Mouse (Mus musculus): ENCODE data around the gene Mctp1. TPM values are rescaled to one million over a fixed set of nuclear protein-coding genes. Genes with fewer than 3 reads are reported as not detected.
"Not testable (repeated sequence)": the region's sequence is repeated elsewhere in the genome, so short reads cannot be mapped to it uniquely, and the experiment has no call there.

Mctp1 gene
- polyA plus RNA-seq, 1 experiment from 2014 or later = 0.57 TPM

DNA sequence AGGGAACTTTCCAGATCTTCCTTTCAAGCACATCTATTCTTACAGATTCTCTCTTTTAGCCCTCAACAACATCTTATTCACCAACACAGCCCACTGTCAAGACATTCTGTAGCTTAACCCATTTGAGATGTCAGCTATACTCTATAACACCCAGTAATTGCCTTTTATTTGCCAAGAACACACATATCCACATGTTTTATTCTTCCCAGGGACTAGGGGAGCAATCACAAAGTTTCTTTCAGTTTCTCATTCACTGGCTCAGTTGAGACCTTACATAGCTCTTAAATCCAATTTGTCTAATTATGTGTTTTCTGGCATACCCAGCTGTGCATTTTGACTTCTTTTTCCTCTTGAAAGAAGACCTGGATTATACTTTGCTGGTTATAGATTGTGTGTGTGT lies 508.7 kb downstream of the Mctp1 start:
- Histone ChIP-seq H3K36me3 (no peaks in the 10 kb centered on the region), H3K4me1 (replicated peaks) (no peaks in the 10 kb centered on the region), H3K27me3 (no peaks in the 10 kb centered on the region), H3K27ac (no peak overlapping the region), H3K9me3 (replicated peaks) (no peaks in the 10 kb centered on the region), H3K4me2 (no peak overlapping the region), H3K9ac (no peak overlapping the region), H3K4me3 (no peak overlapping the region)
- ATAC-seq (replicated peaks; ENCODE audit: insufficient number of reproducible peaks, insufficient read depth, low FRiP score, low read depth) = no peak

DNA sequence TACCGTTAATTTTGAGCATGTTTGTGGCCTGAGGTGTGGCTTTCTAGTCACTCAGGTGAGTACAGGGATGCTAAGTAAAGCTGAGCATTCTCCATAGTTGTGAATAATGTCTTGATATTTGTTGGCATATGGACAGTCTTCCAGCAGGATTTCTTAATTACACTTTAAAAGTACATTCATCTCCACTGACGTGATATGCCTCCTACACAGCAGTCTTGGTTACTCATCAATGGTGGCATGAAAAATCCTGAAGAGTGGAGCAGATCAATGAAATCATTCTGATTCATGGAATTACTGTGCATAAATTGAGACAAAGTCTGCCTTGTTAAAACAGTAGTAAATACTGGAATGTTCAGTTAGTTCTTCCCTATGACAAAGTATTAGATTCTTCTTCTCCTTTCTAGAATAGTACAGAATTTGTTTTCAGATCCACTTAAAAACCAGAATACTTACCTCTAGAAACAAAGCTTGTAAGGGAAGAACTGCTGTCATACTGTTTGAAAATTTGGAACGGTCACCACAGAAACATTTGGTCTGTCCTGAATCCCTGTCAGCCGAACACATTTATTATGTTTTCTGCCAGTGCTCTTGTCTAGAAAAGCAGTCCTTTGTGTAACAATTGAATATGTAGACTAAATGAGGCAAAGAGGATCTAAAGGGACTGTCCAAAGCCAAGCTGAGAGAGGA lies 511.6 kb downstream of the Mctp1 start:
- ATAC-seq (replicated peaks; ENCODE audit: insufficient number of reproducible peaks, insufficient read depth, low FRiP score, low read depth) = no peak
- no peaks in the 10 kb centered on the region for H3K36me3 ChIP-seq
- no peaks in the 10 kb centered on the region for H3K4me1 ChIP-seq (replicated peaks)
- H3K27ac ChIP-seq = no peak overlapping the region
- no peak overlapping the region for H3K4me2 ChIP-seq
- WGBS = 73% methylated on average over 4 of the region's 4 CpGs
- H3K27me3 ChIP-seq = no peaks in the 10 kb centered on the region
- H3K4me3 ChIP-seq = no peak overlapping the region
- no peaks in the 10 kb centered on the region for H3K9me3 ChIP-seq (replicated peaks)
- no peak overlapping the region for H3K9ac ChIP-seq

DNA sequence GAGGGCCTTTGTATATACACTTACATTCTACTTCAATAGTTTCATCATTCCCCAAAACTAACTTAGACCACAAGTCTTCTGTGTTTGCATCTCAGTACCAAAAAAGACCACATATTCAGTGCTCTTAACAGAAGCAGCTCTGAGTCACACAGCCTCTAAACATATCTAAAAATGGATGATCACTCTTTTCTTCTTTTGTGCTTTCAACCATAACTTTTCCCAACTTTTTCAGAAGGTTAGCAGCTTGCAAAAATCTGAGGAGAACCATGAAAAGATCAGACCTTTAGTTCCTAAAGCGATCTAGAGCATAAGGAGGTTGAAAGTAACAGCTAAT lies 512.1 kb downstream of the Mctp1 start:
- Histone ChIP-seq H3K4me1 (replicated peaks) (no peaks in the 10 kb centered on the region), H3K9me3 (replicated peaks) (no peaks in the 10 kb centered on the region), H3K36me3 (no peaks in the 10 kb centered on the region), H3K27me3 (no peaks in the 10 kb centered on the region), H3K9ac (no peak overlapping the region), H3K4me3 (no peak overlapping the region), H3K4me2 (no peak overlapping the region), H3K27ac (no peak overlapping the region)
- 77% methylated on average over 1 of the region's 1 CpGs for WGBS
- ATAC-seq (replicated peaks; ENCODE audit: insufficient number of reproducible peaks, insufficient read depth, low FRiP score, low read depth) = no peak

DNA sequence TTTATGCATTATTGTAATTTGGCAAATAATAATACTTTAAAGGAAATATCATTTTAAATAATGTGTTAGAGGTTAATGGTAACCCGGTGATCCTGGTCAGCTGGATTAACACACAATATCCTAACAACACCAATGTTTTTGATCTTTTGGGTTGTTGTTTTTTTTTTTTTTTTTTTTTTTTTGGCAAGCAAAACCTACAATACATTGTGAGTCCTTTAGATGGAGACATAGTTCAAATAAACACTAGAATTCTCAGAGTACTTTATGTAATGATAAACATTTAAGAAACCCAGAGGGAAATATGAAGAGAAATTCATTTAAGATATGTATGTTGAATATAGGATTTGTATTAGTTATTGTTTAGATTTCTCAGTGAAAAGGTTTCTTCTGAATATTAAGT lies 534.0 kb downstream of the Mctp1 start:
- no peak overlapping the region for H3K4me2 ChIP-seq
- H3K27me3 ChIP-seq = no peaks in the 10 kb centered on the region
- no peaks in the 10 kb centered on the region for H3K36me3 ChIP-seq
- H3K4me1 ChIP-seq (replicated peaks) = no peaks in the 10 kb centered on the region
- H3K4me3 ChIP-seq = no peak overlapping the region
- no peak overlapping the region for H3K27ac ChIP-seq
- H3K9ac ChIP-seq = no peak overlapping the region
- 88% methylated on average over 1 of the region's 1 CpGs for WGBS
- no peak for ATAC-seq (replicated peaks; ENCODE audit: insufficient number of reproducible peaks, insufficient read depth, low FRiP score, low read depth)
- H3K9me3 ChIP-seq (replicated peaks) = no peaks in the 10 kb centered on the region

DNA sequence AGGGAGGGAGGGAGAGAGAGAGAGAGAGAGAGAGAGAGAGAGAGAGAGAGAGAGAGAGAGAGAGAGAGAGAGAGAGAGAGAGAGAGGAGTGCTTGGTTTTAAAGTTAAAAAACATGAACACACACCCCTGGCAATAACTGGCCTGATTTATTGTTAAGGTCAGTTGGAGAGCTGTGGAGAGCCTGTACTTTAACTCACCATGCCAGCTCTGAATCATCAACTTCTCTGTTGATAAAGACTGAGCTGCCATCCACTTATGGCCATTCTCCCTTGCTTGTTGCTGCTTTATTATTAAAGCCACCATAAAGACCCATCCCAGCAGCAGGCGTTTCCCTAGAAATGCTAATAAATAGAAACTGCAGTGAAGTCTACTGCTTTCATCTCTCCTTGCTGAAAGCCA lies 542.5 kb downstream of the Mctp1 start:
- Histone ChIP-seq H3K27me3 (no peaks in the 10 kb centered on the region), H3K4me1 (replicated peaks) (no peaks in the 10 kb centered on the region; the same call in 1 of the 2 replicates), H3K36me3 (no peaks in the 10 kb centered on the region), H3K9ac (no peak overlapping the region), H3K4me2 (no peak overlapping the region), H3K9me3 (replicated peaks) (no peaks in the 10 kb centered on the region), H3K4me3 (no peak overlapping the region), H3K27ac (no peak overlapping the region)
- ATAC-seq (replicated peaks; ENCODE audit: insufficient number of reproducible peaks, insufficient read depth, low FRiP score, low read depth) = no peak
- WGBS = 60% methylated on average over 1 of the region's 1 CpGs

DNA sequence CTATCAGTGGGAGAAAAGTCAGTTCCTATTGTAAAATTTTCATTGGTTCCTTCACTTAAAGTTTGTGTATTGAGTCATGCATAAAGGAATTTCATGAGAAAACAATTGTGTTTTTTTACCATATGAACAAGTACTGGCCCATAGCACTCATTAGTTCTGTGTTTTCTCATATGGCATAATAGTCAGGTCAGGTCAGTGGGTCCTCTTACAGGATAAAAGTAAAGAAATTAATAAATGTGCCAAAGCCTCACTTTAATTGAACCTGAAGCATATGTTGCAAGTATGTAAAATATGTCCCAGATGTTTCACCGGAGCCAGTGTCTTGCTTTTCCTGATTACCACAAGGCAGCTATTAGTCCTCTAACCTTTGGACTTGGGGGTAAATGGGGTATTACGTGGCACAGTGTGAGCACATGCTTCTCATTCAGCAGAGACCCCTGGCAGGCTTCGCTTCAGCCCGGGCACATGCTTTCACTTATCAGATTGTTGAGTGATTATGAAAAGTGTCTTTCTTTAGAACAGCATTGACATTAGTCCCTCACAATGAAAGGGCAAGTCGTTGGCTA lies 543.6 kb downstream of the Mctp1 start:
- WGBS = 49% methylated on average over 5 of the region's 5 CpGs
- no peak overlapping the region for H3K4me3 ChIP-seq
- H3K4me1 ChIP-seq (replicated peaks) = no peaks in the 10 kb centered on the region; the same call in 1 of the 2 replicates
- no peaks in the 10 kb centered on the region for H3K36me3 ChIP-seq
- H3K27me3 ChIP-seq = no peaks in the 10 kb centered on the region
- ATAC-seq (replicated peaks; ENCODE audit: insufficient number of reproducible peaks, insufficient read depth, low FRiP score, low read depth) = no peak
- H3K4me2 ChIP-seq = no peak overlapping the region
- H3K9me3 ChIP-seq (replicated peaks) = no peaks in the 10 kb centered on the region
- no peak overlapping the region for H3K9ac ChIP-seq
- no peak overlapping the region for H3K27ac ChIP-seq

DNA sequence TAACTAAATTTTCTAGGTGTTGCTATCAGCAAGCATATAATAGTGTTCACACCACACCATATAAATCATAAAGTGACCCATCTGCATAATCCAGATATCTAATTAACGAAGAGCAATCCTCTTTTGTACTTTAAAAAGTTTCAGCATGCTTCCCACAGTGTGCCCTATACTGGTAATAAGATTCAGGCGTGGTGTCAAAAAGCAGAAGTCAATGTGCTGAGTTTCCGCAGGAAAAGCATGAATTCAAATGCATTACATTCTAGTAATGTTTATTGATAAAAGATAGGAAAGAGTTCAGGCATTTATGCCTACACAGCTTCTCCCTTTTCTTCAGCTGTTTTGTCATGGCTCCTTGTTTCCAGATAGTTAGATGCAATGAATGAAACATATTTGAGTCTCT lies 544.8 kb downstream of the Mctp1 start:
- WGBS = 75% methylated on average over 3 of the region's 3 CpGs

DNA sequence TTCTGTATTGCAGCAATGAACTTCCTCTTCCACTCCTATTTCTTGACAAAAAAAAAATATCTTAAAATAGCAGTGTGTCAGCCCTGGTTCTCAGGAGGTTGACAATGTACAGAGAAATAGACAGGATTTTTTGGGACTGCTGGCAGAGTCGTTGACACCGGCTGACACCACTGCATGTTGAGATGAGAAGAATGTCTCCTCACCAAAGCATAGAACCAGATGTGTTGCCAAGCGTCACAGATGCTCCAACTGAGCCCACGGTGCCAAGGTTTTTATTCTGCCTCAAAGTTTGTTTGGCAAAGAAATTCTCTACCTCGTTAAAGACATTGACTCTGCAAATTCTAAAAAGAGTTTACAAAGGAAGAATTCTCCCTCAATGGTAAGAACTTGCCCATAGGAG lies 548.6 kb downstream of the Mctp1 start:
- Histone ChIP-seq H3K4me1 (replicated peaks) (no peaks in the 10 kb centered on the region; the same call in 1 of the 2 replicates), H3K4me2 (no peak overlapping the region), H3K9ac (no peak overlapping the region), H3K4me3 (no peak overlapping the region), H3K36me3 (no peaks in the 10 kb centered on the region), H3K27ac (no peak overlapping the region), H3K27me3 (no peaks in the 10 kb centered on the region), H3K9me3 (replicated peaks) (no peaks in the 10 kb centered on the region)
- WGBS = 49% methylated on average over 5 of the region's 5 CpGs
- no peak for ATAC-seq (replicated peaks; ENCODE audit: insufficient number of reproducible peaks, insufficient read depth, low FRiP score, low read depth)

More for the DNA sequence above, 544.8 kb downstream of the Mctp1 start:
- no peak overlapping the region for H3K4me2 ChIP-seq
- H3K4me1 ChIP-seq (replicated peaks) = no peaks in the 10 kb centered on the region; the same call in 1 of the 2 replicates
- no peaks in the 10 kb centered on the region for H3K36me3 ChIP-seq
- no peak overlapping the region for H3K27ac ChIP-seq
- no peak overlapping the region for H3K9ac ChIP-seq
- H3K9me3 ChIP-seq (replicated peaks) = no peaks in the 10 kb centered on the region
- no peak for ATAC-seq (replicated peaks; ENCODE audit: insufficient number of reproducible peaks, insufficient read depth, low FRiP score, low read depth)
- no peaks in the 10 kb centered on the region for H3K27me3 ChIP-seq
- H3K4me3 ChIP-seq = no peak overlapping the region

DNA sequence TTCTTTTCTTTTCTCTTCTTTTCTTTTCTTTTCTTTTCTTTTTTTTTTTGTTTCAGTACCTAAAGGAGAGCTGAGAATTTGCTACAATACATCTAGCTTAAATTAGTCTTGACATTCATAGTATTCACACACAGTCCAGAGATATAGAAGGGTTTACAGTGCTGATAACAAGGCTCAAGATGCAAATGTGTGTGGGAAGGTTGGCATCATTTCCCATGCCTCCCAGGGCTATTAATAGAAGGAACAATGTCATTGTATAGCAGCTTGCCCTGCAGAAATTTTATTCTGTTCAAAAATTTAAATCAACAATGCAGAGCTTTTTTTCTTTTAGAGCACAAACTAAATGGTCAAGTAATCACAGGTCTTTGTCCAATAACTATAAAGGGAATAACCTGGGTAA lies 564.9 kb downstream of the Mctp1 start:
- Histone ChIP-seq H3K36me3 (no peaks in the 10 kb centered on the region), H3K27me3 (no peaks in the 10 kb centered on the region), H3K4me1 (replicated peaks) (peaks cover 4% of the 10 kb centered on the region), H3K27ac (no peak overlapping the region), H3K4me3 (no peak overlapping the region), H3K4me2 (no peak overlapping the region), H3K9me3 (replicated peaks) (no peaks in the 10 kb centered on the region), H3K9ac (no peak overlapping the region)
- ATAC-seq (replicated peaks; ENCODE audit: insufficient number of reproducible peaks, insufficient read depth, low FRiP score, low read depth) = no peak

DNA sequence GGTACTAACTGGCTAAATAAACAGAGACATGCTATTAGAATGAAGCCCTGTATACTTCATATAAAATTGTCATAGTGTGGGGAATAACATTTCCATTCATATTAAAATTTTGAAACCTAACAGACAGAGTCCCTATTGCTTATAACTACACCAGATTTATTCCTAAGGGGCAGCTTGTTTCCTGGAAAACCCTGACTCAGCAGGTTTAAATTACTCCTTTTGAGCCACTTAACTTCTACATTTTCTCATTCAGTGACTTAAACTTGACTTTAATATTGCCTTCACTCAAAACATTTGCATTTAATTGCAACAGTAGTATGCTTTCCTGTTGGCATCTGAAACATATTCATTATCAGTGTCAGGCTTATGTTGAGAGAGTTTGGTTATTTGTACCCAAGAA lies 583.3 kb downstream of the Mctp1 start:
- H3K27me3 ChIP-seq = no peaks in the 10 kb centered on the region; the same call in 1 of the 2 replicates
- no peaks in the 10 kb centered on the region for H3K4me1 ChIP-seq (replicated peaks)
- no peaks in the 10 kb centered on the region for H3K9me3 ChIP-seq (replicated peaks)
- ATAC-seq (replicated peaks; ENCODE audit: insufficient number of reproducible peaks, insufficient read depth, low FRiP score, low read depth) = no peak
- no peak overlapping the region for H3K27ac ChIP-seq
- no peak overlapping the region for H3K4me2 ChIP-seq
- no peaks in the 10 kb centered on the region for H3K36me3 ChIP-seq
- H3K4me3 ChIP-seq = no peak overlapping the region
- no peak overlapping the region for H3K9ac ChIP-seq

DNA sequence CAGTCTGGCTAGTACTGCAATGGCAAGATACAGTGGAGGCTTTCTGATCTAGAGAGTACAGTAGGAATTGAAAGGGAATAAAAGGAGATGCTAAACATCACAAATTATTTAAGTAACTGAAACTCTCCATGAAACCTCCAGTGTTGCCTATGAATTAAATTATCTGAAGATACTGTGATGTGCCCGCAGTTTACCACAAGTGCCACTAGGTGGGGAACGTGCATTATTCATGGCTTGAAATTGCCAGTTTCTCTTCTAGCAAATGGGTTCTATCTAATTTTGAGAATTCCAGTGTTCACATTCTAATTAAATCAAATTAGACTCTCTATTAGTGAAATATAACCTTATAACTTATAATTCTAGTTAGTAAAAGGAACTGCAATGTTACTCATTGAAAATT lies 585.1 kb downstream of the Mctp1 start:
- Histone ChIP-seq H3K4me1 (replicated peaks) (no peaks in the 10 kb centered on the region), H3K9me3 (replicated peaks) (no peaks in the 10 kb centered on the region), H3K27ac (no peak overlapping the region), H3K27me3 (no peaks in the 10 kb centered on the region; the same call in 1 of the 2 replicates), H3K36me3 (no peaks in the 10 kb centered on the region), H3K9ac (no peak overlapping the region), H3K4me3 (no peak overlapping the region), H3K4me2 (no peak overlapping the region)
- ATAC-seq (replicated peaks; ENCODE audit: insufficient number of reproducible peaks, insufficient read depth, low FRiP score, low read depth) = no peak
- 0% methylated on average over 2 of the region's 2 CpGs for WGBS

DNA sequence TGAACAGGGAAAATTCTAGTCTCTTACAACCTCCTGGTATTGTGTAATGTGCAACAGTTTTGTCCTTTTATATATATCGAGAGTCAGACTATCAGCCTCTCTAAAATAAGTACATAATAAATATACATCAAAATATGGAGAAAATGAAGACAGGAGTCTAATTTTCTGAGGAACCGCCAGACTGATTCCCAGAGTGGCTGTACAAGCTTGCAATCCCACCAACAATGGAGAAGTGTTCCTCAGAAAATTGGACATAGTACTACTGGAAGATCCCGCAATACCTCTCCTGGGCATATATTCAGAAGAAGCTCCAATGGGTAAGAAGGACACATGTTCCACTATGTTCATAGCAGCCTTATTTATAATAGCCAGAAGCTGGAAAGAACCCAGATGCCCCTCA lies 586.7 kb downstream of the Mctp1 start:
- not testable (repeated sequence) for ATAC-seq (replicated peaks; ENCODE audit: insufficient number of reproducible peaks, insufficient read depth, low FRiP score, low read depth); H3K4me1 ChIP-seq (replicated peaks); H3K9ac ChIP-seq; H3K36me3 ChIP-seq; H3K4me2 ChIP-seq; H3K27ac ChIP-seq; H3K27me3 ChIP-seq; H3K4me3 ChIP-seq; H3K9me3 ChIP-seq (replicated peaks)
- WGBS = 84% methylated on average over 3 of the region's 3 CpGs
